Mouse (Mus musculus): ENCODE measurements around the gene Ptgr2. TPM values are rescaled to one million over a fixed set of nuclear protein-coding genes. Genes with fewer than 3 reads are reported as not detected.
A peak's percentile ranks its signal among the peaks of the same experiment; 100 is the strongest.

Ptgr2 gene
- polyA plus RNA-seq, 1 experiment from 2014 or later = 16.0 TPM

DNA sequence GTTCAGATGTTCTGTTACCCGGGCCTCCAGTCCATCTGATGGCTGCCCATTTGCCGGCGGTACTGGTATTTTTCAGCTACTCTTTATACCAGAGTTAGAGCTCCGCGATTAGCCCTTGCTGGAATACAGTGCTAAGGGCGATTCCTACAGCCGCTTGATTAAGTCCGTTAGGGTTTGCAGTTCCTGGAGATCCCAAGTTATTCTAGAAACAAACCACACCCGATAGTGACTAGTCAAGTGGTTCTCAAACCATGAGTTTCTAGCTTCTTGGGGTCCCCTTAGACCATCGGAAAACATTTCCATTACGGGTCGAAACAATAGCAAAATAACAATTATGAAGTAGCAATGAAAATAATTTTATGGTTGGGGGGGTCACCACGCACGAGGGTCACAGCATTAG lies 641 bp upstream of the Ptgr2 start:
- Histone ChIP-seq H3K9me3 (ENCODE audit: control insufficient read depth, low read length) (no peaks in the 10 kb centered on the region), H3K36me3 (ENCODE audit: control insufficient read depth, insufficient read depth, low read length) (no peaks in the 10 kb centered on the region), H3K4me1 (replicated peaks; ENCODE audit: control insufficient read depth, insufficient read depth, low read length) (no peaks in the 10 kb centered on the region), H3K4me3 (ENCODE audit: low read depth, low read length) (no peak overlapping the region; the same call in 1 of the 2 replicates), H3K27ac (ENCODE audit: low read depth, low read length) (no peak overlapping the region), H3K27me3 (ENCODE audit: control insufficient read depth, insufficient read depth, low read length) (no peaks in the 10 kb centered on the region), H3K4me2 (replicated peaks; ENCODE audit: low read depth, low read length) (peak overlapping the region; percentile 44), H3K9ac (ENCODE audit: low read depth, low read length) (peak overlapping the region; percentile 55; the same call in 1 of the 2 replicates)
- DNase-seq (ENCODE audit: low spot score) = no peak
- ATAC-seq (ENCODE audit: low FRiP score) = no peak
- WGBS = 79% methylated on average over 14 of the region's 14 CpGs

DNA sequence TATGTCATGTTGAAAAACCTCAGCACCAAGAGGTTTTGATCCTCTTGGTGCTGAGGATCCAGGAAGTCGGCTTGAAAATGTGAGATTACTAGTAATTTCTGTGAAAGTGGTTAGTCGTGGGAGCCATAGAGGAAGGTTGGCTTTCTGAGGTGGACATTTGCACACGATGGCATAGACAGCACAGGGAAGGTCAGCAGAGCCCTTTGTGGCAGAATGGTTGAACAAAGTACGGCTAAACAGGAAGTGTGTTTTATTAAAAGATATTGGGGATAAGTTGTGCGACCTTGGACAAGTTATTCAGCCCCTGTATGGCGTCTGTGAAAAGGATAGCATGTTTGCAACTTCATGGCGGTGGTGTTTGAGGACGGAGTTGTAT lies 549 bp downstream of the Ptgr2 start:
- H3K4me2 ChIP-seq (replicated peaks; ENCODE audit: low read depth, low read length) = peak overlapping the region; percentile 44
- peak; percentile 12; the same call in 1 of the 2 replicates for ATAC-seq (ENCODE audit: low FRiP score)
- no peaks in the 10 kb centered on the region for H3K36me3 ChIP-seq (ENCODE audit: control insufficient read depth, insufficient read depth, low read length)
- no peak for DNase-seq (ENCODE audit: low spot score)
- peak overlapping the region; percentile 44 for H3K4me3 ChIP-seq (ENCODE audit: low read depth, low read length)
- 34% methylated on average over 8 of the region's 8 CpGs for WGBS
- H3K9me3 ChIP-seq (ENCODE audit: control insufficient read depth, low read length) = no peaks in the 10 kb centered on the region
- no peaks in the 10 kb centered on the region for H3K4me1 ChIP-seq (replicated peaks; ENCODE audit: control insufficient read depth, insufficient read depth, low read length)
- no peaks in the 10 kb centered on the region for H3K27me3 ChIP-seq (ENCODE audit: control insufficient read depth, insufficient read depth, low read length)
- no peak overlapping the region for H3K27ac ChIP-seq (ENCODE audit: low read depth, low read length)
- H3K9ac ChIP-seq (ENCODE audit: low read depth, low read length) = peak overlapping the region; percentile 55

DNA sequence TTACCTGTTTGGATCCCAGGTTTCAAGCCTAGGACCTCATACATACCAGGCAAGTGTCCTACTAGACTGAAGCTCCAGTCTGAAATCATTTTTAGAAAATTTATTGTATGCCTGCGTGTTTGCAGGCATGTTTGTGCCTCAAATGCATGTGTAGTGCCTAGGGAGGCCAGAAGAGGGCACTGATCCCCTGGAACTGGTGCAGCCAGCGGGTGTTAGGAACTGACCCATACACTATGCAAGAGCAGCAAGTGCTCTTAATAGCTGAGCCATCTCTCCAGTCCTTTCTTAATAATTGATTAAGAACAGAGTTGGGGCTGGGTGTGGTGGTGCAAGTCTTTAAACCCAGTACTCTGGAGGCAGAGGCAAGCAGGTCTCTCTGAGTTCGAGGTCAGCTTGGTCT lies 3.4 kb downstream of the Ptgr2 start:
- DNase-seq (ENCODE audit: low spot score) = peak; percentile 57
- H3K4me3 ChIP-seq (ENCODE audit: low read depth, low read length) = no peak overlapping the region
- no peaks in the 10 kb centered on the region for H3K9me3 ChIP-seq (ENCODE audit: control insufficient read depth, low read length)
- no peaks in the 10 kb centered on the region for H3K27me3 ChIP-seq (ENCODE audit: control insufficient read depth, insufficient read depth, low read length)
- no peaks in the 10 kb centered on the region for H3K4me1 ChIP-seq (replicated peaks; ENCODE audit: control insufficient read depth, insufficient read depth, low read length)
- 63% methylated on average over 3 of the region's 3 CpGs for WGBS
- no peak for ATAC-seq (ENCODE audit: low FRiP score)
- H3K36me3 ChIP-seq (ENCODE audit: control insufficient read depth, insufficient read depth, low read length) = no peaks in the 10 kb centered on the region
- H3K27ac ChIP-seq (ENCODE audit: low read depth, low read length) = no peak overlapping the region
- no peak overlapping the region for H3K9ac ChIP-seq (ENCODE audit: low read depth, low read length)
- H3K4me2 ChIP-seq (replicated peaks; ENCODE audit: low read depth, low read length) = no peak overlapping the region

DNA sequence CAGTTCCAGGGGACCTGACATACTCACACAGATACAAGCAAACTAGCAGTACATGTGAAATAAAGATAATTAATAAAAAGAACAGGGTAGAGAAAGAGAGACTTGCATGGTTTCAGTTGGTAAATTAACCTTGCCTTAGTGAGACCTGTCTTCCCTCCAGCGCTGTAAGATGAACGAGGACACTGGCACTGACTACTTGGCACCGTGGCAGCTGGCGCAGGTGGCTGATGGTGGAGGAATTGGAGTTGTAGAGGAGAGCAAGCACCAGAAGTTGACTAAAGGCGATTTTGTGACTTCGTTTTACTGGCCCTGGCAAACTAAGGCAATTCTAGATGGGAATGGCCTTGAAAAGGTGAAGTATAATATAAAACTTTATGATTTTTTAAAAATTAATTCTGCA lies 12.8 kb downstream of the Ptgr2 start:
- no peak for DNase-seq (ENCODE audit: low spot score)
- H3K27ac ChIP-seq (ENCODE audit: low read depth, low read length) = no peak overlapping the region
- no peak overlapping the region for H3K9ac ChIP-seq (ENCODE audit: low read depth, low read length)
- H3K4me3 ChIP-seq (ENCODE audit: low read depth, low read length) = no peak overlapping the region
- no peak overlapping the region for H3K4me2 ChIP-seq (replicated peaks; ENCODE audit: low read depth, low read length)
- H3K27me3 ChIP-seq (ENCODE audit: control insufficient read depth, insufficient read depth, low read length) = no peaks in the 10 kb centered on the region
- no peaks in the 10 kb centered on the region for H3K4me1 ChIP-seq (replicated peaks; ENCODE audit: control insufficient read depth, insufficient read depth, low read length)
- 94% methylated on average over 6 of the region's 6 CpGs for WGBS
- no peaks in the 10 kb centered on the region for H3K36me3 ChIP-seq (ENCODE audit: control insufficient read depth, insufficient read depth, low read length)
- no peaks in the 10 kb centered on the region for H3K9me3 ChIP-seq (ENCODE audit: control insufficient read depth, low read length)
- no peak for ATAC-seq (ENCODE audit: low FRiP score)

DNA sequence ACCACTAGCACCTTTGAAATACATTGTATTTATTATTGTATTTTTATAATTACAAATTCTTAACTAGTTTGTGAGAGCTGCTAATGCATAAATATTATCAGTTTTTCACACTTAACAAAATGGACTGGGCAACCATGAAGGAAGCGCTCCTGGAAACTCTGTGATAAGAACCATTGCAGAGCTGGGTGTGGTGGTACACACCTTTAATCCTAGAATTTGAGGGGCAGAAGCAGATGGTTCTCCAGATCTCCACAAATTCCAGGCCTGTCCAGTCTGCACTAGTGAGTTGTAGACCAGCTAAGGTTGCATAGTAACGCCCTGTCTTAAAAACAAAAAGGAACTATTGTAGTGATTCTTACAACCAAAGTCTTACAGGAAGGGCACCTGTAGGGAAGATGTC lies 14.2 kb downstream of the Ptgr2 start:
- 94% methylated on average over 2 of the region's 2 CpGs for WGBS
- Histone ChIP-seq H3K4me3 (ENCODE audit: low read depth, low read length) (no peak overlapping the region), H3K36me3 (ENCODE audit: control insufficient read depth, insufficient read depth, low read length) (no peaks in the 10 kb centered on the region), H3K9ac (ENCODE audit: low read depth, low read length) (no peak overlapping the region), H3K27me3 (ENCODE audit: control insufficient read depth, insufficient read depth, low read length) (no peaks in the 10 kb centered on the region), H3K4me1 (replicated peaks; ENCODE audit: control insufficient read depth, insufficient read depth, low read length) (no peaks in the 10 kb centered on the region), H3K9me3 (ENCODE audit: control insufficient read depth, low read length) (no peaks in the 10 kb centered on the region), H3K4me2 (replicated peaks; ENCODE audit: low read depth, low read length) (no peak overlapping the region), H3K27ac (ENCODE audit: low read depth, low read length) (no peak overlapping the region)
- DNase-seq (ENCODE audit: low spot score) (no peak), ATAC-seq (ENCODE audit: low FRiP score) (no peak)

DNA sequence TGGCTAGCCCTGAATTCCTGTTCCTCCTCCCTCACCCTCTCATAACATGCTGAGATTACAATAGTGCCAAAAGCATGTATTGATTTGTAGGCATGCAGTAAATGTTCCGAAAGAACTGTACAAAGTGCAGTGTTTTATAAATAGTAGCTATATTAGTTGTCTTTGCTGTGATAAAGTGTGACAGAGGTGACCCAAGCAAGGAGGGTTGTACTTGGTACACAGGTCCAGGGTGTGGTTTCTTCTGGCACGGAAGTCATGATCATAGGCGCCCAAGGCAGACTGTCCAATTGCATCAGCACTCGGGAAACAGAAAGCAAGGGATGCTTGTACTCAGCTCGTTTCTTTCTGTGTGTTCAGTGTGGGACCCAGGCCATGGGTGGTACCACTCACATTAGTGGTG lies 19.1 kb downstream of the Ptgr2 start:
- no peak overlapping the region for H3K4me3 ChIP-seq (ENCODE audit: low read depth, low read length)
- H3K9ac ChIP-seq (ENCODE audit: low read depth, low read length) = no peak overlapping the region
- H3K36me3 ChIP-seq (ENCODE audit: control insufficient read depth, insufficient read depth, low read length) = no peaks in the 10 kb centered on the region
- H3K27ac ChIP-seq (ENCODE audit: low read depth, low read length) = no peak overlapping the region
- H3K4me2 ChIP-seq (replicated peaks; ENCODE audit: low read depth, low read length) = no peak overlapping the region
- H3K27me3 ChIP-seq (ENCODE audit: control insufficient read depth, insufficient read depth, low read length) = no peaks in the 10 kb centered on the region
- WGBS = 90% methylated on average over 5 of the region's 5 CpGs
- no peak for ATAC-seq (ENCODE audit: low FRiP score)
- H3K9me3 ChIP-seq (ENCODE audit: control insufficient read depth, low read length) = no peaks in the 10 kb centered on the region
- no peak for DNase-seq (ENCODE audit: low spot score)
- no peaks in the 10 kb centered on the region for H3K4me1 ChIP-seq (replicated peaks; ENCODE audit: control insufficient read depth, insufficient read depth, low read length)

DNA sequence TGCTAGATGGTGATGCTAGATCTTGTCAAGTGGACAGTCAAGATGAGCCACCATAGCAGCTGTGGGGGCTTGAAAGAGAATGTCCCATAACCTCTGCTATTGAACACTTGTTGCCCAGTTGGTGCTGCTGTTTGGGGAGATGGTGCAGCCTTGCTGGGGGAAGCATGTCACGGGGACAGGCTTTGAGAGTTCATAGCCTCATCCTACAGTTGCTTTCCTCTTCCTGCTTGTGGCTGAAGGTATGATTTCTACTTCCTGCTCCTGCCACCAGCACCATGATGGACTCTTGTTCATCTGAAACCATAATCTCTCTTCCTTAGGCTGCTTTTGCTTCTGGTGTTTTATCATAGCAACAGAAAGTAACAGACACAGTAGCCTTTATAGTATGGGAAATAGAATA lies 19.5 kb downstream of the Ptgr2 start:
- Histone ChIP-seq H3K36me3 (ENCODE audit: control insufficient read depth, insufficient read depth, low read length) (no peaks in the 10 kb centered on the region), H3K27ac (ENCODE audit: low read depth, low read length) (no peak overlapping the region), H3K27me3 (ENCODE audit: control insufficient read depth, insufficient read depth, low read length) (no peaks in the 10 kb centered on the region), H3K4me3 (ENCODE audit: low read depth, low read length) (no peak overlapping the region), H3K4me1 (replicated peaks; ENCODE audit: control insufficient read depth, insufficient read depth, low read length) (no peaks in the 10 kb centered on the region), H3K9ac (ENCODE audit: low read depth, low read length) (no peak overlapping the region), H3K9me3 (ENCODE audit: control insufficient read depth, low read length) (no peaks in the 10 kb centered on the region), H3K4me2 (replicated peaks; ENCODE audit: low read depth, low read length) (no peak overlapping the region)
- DNase-seq (ENCODE audit: low spot score) = no peak
- 76% methylated on average over 1 of the region's 1 CpGs for WGBS
- no peak for ATAC-seq (ENCODE audit: low FRiP score)

DNA sequence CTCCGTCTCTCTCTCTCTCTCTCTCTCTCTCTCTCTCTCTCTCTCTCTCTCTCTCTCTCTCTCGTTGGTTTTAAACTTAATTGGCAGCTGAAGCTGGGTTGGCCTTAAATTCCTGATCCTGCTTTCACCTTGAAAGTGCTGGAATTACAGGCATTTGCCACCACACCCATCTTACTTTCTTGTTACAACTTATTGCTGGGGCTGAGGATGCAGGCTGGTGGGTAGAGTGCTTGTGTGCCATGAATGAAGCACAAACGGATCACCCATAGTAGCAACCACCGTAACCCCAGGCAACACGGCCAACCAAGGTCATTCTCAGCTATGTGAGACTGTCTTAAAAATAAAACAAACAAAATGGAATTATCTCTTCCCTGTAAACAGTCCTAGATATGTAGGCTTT lies 26.3 kb downstream of the Ptgr2 start:
- DNase-seq (ENCODE audit: low spot score) = no peak
- Histone ChIP-seq H3K27me3 (ENCODE audit: control insufficient read depth, insufficient read depth, low read length) (no peaks in the 10 kb centered on the region), H3K4me1 (replicated peaks; ENCODE audit: control insufficient read depth, insufficient read depth, low read length) (peaks cover 3% of the 10 kb centered on the region; the same call in 1 of the 2 replicates), H3K9ac (ENCODE audit: low read depth, low read length) (no peak overlapping the region), H3K36me3 (ENCODE audit: control insufficient read depth, insufficient read depth, low read length) (no peaks in the 10 kb centered on the region), H3K4me2 (replicated peaks; ENCODE audit: low read depth, low read length) (no peak overlapping the region), H3K4me3 (ENCODE audit: low read depth, low read length) (no peak overlapping the region), H3K9me3 (ENCODE audit: control insufficient read depth, low read length) (no peaks in the 10 kb centered on the region), H3K27ac (ENCODE audit: low read depth, low read length) (no peak overlapping the region)
- ATAC-seq (ENCODE audit: low FRiP score) = no peak
- 90% methylated on average over 3 of the region's 5 CpGs for WGBS

DNA sequence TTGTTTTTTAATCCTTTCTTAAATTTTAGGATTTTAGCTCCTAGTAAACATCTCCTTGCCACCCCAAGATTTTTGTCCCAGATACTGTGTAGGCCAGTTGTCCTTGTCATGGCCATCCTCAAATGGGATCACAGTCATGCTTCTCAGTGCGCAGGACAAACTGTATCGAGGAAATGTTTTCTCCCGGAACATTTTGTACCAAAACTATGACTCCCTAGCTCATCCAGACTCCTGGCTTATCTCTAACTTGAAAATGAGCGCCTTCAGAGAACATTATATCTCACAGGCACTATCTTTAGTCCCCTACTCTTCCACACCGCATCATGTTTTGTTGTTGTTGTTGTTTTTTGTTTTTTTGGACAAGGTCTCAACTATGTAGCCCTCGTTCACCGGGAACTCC lies 31.0 kb downstream of the Ptgr2 start:
- Histone ChIP-seq H3K4me2 (replicated peaks; ENCODE audit: low read depth, low read length) (peak overlapping the region; percentile 76), H3K9me3 (ENCODE audit: control insufficient read depth, low read length) (no peaks in the 10 kb centered on the region), H3K4me3 (ENCODE audit: low read depth, low read length) (peak overlapping the region; percentile 91), H3K9ac (ENCODE audit: low read depth, low read length) (peak overlapping the region; percentile 97), H3K4me1 (replicated peaks; ENCODE audit: control insufficient read depth, insufficient read depth, low read length) (peaks cover 3% of the 10 kb centered on the region; the same call in 1 of the 2 replicates), H3K36me3 (ENCODE audit: control insufficient read depth, insufficient read depth, low read length) (no peaks in the 10 kb centered on the region), H3K27ac (ENCODE audit: low read depth, low read length) (no peak overlapping the region; the same call in 1 of the 2 replicates), H3K27me3 (ENCODE audit: control insufficient read depth, insufficient read depth, low read length) (no peaks in the 10 kb centered on the region)
- DNase-seq (ENCODE audit: low spot score) (no peak), ATAC-seq (ENCODE audit: low FRiP score) (no peak)
- 50% methylated on average over 7 of the region's 7 CpGs for WGBS
